Mouse (Mus musculus) MEL (cell line): Measurements from ENCODE around the gene Fam124b. TPM values are rescaled to one million over a fixed set of nuclear protein-coding genes. Genes with fewer than 3 reads are reported as not detected.

Experiments
- DNase-seq: peaks from one replicate; pipeline ENCODE4 v3.0.0; 2011; ENCODE audit warnings: low read depth, low spot score
- H3K27ac ChIP-seq: 2 replicates; pipeline ENCODE4 v1.5.1; 2012; ENCODE audit warnings: low read depth, mild to moderate bottlenecking, control low read depth, low read length, moderate library complexity; ENCODE audit not compliant: control insufficient read depth
- H3K27me3 ChIP-seq, 2 experiments: fragments of 150-350 bp in 1 of 2; sonication (generic) in 1 of 2; 2 replicates each; pipeline ENCODE4 v1.6.1; 2012; ENCODE audit warnings: low read length in 2 of 2, mild to moderate bottlenecking in 2 of 2, improper control_type of control experiment in 1 of 2, moderate library complexity in 1 of 2; ENCODE audit not compliant: insufficient read depth in 2 of 2, control insufficient read depth in 1 of 2
- H3K36me3 ChIP-seq, 2 experiments: 2 replicates each; pipeline ENCODE4 v1.6.1; 2012 to 2014; ENCODE audit warnings: low read length in 2 of 2, improper control_type of control experiment in 1 of 2, inconsistent platforms in 1 of 2, mild to moderate bottlenecking in 1 of 2; ENCODE audit not compliant: insufficient read depth in 2 of 2, control insufficient read depth in 1 of 2
- H3K4me1 ChIP-seq, 2 experiments: fragments of 150-350 bp in 1 of 2; sonication (generic) in 1 of 2; 2 replicates each; pipeline ENCODE4 v1.6.1; 2012; ENCODE audit warnings: low read length in 2 of 2, improper control_type of control experiment in 1 of 2, mild to moderate bottlenecking in 1 of 2; ENCODE audit not compliant: insufficient read depth in 2 of 2, control insufficient read depth in 1 of 2
- H3K4me3 ChIP-seq, 2 experiments: fragments of 150-350 bp in 1 of 2; sonication (generic) in 1 of 2; 2 replicates each; pipeline ENCODE4 v1.5.1; 2012; ENCODE audit warnings: low read depth in 2 of 2, low read length in 2 of 2, mild to moderate bottlenecking in 2 of 2, moderate library complexity in 2 of 2, control low read depth in 1 of 2, improper control_type of control experiment in 1 of 2; ENCODE audit not compliant: control insufficient read depth in 1 of 2, insufficient read depth in 1 of 2
- H3K79me2 ChIP-seq: 2 replicates; pipeline ENCODE4 v1.6.1; 2012; ENCODE audit warnings: mild to moderate bottlenecking, low read length, moderate library complexity; ENCODE audit not compliant: control insufficient read depth, poor library complexity, insufficient read depth
- H3K9ac ChIP-seq: 2 replicates; pipeline ENCODE4 v1.6.1; 2012; ENCODE audit warnings: low read depth, mild to moderate bottlenecking, control low read depth, low read length, moderate library complexity; ENCODE audit not compliant: control insufficient read depth, poor library complexity, severe bottlenecking
- H3K9me3 ChIP-seq: fragments of 150-350 bp; sonication (generic); replicated peaks from 2 replicates; pipeline ENCODE4 v1.6.1; 2012; ENCODE audit warnings: mild to moderate bottlenecking, low read length, improper control_type of control experiment, moderate library complexity; ENCODE audit not compliant: insufficient read depth
- CHD1 ChIP-seq: IDR thresholded peaks from 2 replicates; pipeline ENCODE4 v1.6.1; 2012; ENCODE audit warnings: low read depth, mild to moderate bottlenecking, inconsistent platforms, low read length, improper control_type of control experiment
- CHD2 ChIP-seq: IDR thresholded peaks from 2 replicates; pipeline ENCODE4 v1.6.1; 2011; ENCODE audit warnings: low read length, improper control_type of control experiment
- ELF1 ChIP-seq: IDR thresholded peaks from 2 replicates; pipeline ENCODE4 v1.6.1; 2014; ENCODE audit warnings: low read depth, mild to moderate bottlenecking, inconsistent platforms, low read length, improper control_type of control experiment, moderate library complexity
- EP300 ChIP-seq, 2 experiments: IDR thresholded peaks; 2 replicates each; pipeline ENCODE4 v1.6.1; 2011; ENCODE audit warnings: improper control_type of control experiment in 2 of 2, low read length in 2 of 2, low read depth in 1 of 2, mild to moderate bottlenecking in 1 of 2
- GABPA ChIP-seq: IDR thresholded peaks from 2 replicates; pipeline ENCODE4 v1.6.1; 2012; ENCODE audit warnings: low read depth, mild to moderate bottlenecking, inconsistent platforms, low read length, improper control_type of control experiment, moderate library complexity
- GATA1 ChIP-seq: IDR thresholded peaks from 2 replicates; pipeline ENCODE4 v1.6.1; 2011; ENCODE audit warnings: low read depth, low read length, improper control_type of control experiment
- HCFC1 ChIP-seq: IDR thresholded peaks from 2 replicates; pipeline ENCODE4 v1.6.1; 2012; ENCODE audit warnings: low read depth, mild to moderate bottlenecking, inconsistent platforms, low read length, improper control_type of control experiment, moderate library complexity
- JUND ChIP-seq: IDR thresholded peaks from 2 replicates; pipeline ENCODE4 v1.6.1; 2011; ENCODE audit warnings: low read depth, mild to moderate bottlenecking, improper control_type of control experiment, low read length
- KAT2A ChIP-seq: conservative IDR thresholded peaks from 2 replicates; pipeline ENCODE4 v1.6.1; 2012; ENCODE audit warnings: low read depth, low read length, improper control_type of control experiment, inconsistent platforms
- MAFK ChIP-seq: IDR thresholded peaks from 2 replicates; pipeline ENCODE4 v1.6.1; 2011; ENCODE audit warnings: low read depth, mild to moderate bottlenecking, low read length, improper control_type of control experiment, borderline replicate concordance
- MAX ChIP-seq: IDR thresholded peaks from 2 replicates; pipeline ENCODE4 v1.6.1; 2011; ENCODE audit warnings: low read length, improper control_type of control experiment
- MXI1 ChIP-seq: IDR thresholded peaks from 2 replicates; pipeline ENCODE4 v1.6.1; 2011; ENCODE audit warnings: mild to moderate bottlenecking, low read depth, low read length, improper control_type of control experiment
- MYB ChIP-seq: IDR thresholded peaks from 2 replicates; pipeline ENCODE4 v1.6.1; 2011; ENCODE audit warnings: mild to moderate bottlenecking, low read depth, low read length, improper control_type of control experiment
- POLR2AphosphoS2 ChIP-seq: IDR thresholded peaks from 2 replicates; pipeline ENCODE4 v1.6.1; 2011; ENCODE audit warnings: low read length, improper control_type of control experiment
- RAD21 ChIP-seq: IDR thresholded peaks from 2 replicates; pipeline ENCODE4 v1.6.1; 2011; ENCODE audit warnings: mild to moderate bottlenecking, low read depth, low read length, improper control_type of control experiment
- RCOR1 ChIP-seq: IDR thresholded peaks from 2 replicates; pipeline ENCODE4 v1.6.1; 2012; ENCODE audit warnings: low read depth, mild to moderate bottlenecking, inconsistent platforms, low read length, improper control_type of control experiment
- SIN3A ChIP-seq: IDR thresholded peaks from 2 replicates; pipeline ENCODE4 v1.6.1; 2012; ENCODE audit warnings: low read length, improper control_type of control experiment, inconsistent platforms
- SMC3 ChIP-seq: IDR thresholded peaks from 2 replicates; pipeline ENCODE4 v1.6.1; 2011; ENCODE audit warnings: low read depth, low read length, improper control_type of control experiment
- TAL1 ChIP-seq: IDR thresholded peaks from 2 replicates; pipeline ENCODE4 v1.6.1; 2012; ENCODE audit warnings: mild to moderate bottlenecking, inconsistent platforms, low read length, moderate library complexity, mixed read lengths
- UBTF ChIP-seq: IDR thresholded peaks from 2 replicates; pipeline ENCODE4 v1.6.1; 2012; ENCODE audit warnings: low read depth, mild to moderate bottlenecking, inconsistent platforms, low read length, improper control_type of control experiment, moderate library complexity, borderline replicate concordance; ENCODE audit not compliant: insufficient read depth
- USF1 ChIP-seq: IDR thresholded peaks from 2 replicates; pipeline ENCODE4 v1.6.1; 2014; ENCODE audit warnings: low read depth, mild to moderate bottlenecking, inconsistent platforms, low read length, improper control_type of control experiment, moderate library complexity
- ZC3H11A ChIP-seq: IDR thresholded peaks from 2 replicates; pipeline ENCODE4 v1.6.1; 2012; ENCODE audit warnings: low read depth, mild to moderate bottlenecking, inconsistent platforms, low read length, improper control_type of control experiment
- ZKSCAN1 ChIP-seq: IDR thresholded peaks from 2 replicates; pipeline ENCODE4 v1.6.1; 2012; ENCODE audit warnings: low read depth, mild to moderate bottlenecking, inconsistent platforms, low read length, improper control_type of control experiment, moderate library complexity
- ZMIZ1 ChIP-seq: IDR thresholded peaks from 2 replicates; pipeline ENCODE4 v1.6.1; 2012; ENCODE audit warnings: low read depth, mild to moderate bottlenecking, inconsistent platforms, low read length, improper control_type of control experiment, moderate library complexity
- ZNF384 ChIP-seq: IDR thresholded peaks from 2 replicates; pipeline ENCODE4 v1.6.1; 2012; ENCODE audit warnings: low read depth, mild to moderate bottlenecking, inconsistent platforms, low read length, improper control_type of control experiment
- polyA plus RNA-seq, 2 experiments: library from polyadenylated mRNA; stranded (reverse) in 1 of 2; unstranded in 1 of 2; fragments of >175 nt in 1 of 2; fragments of >200 nt in 1 of 2; gene quantifications; 2 replicates each; pipeline versions ENCODE4 v1.2.1 to v1.2.4; 2012; ENCODE audit warnings: low replicate concordance in 2 of 2, low read depth in 1 of 2; ENCODE audit not compliant: insufficient read length in 2 of 2, insufficient read depth in 1 of 2, missing spikeins in 1 of 2
- total RNA-seq: library from RNA; depleted of rRNA; stranded (reverse); fragments of 300-350 nt; gene quantifications from 2 replicates; pipeline ENCODE4 v1.2.3, GENCODE M21; 2012

The Fam124b gene
- total and polyA plus RNA-seq, 3 experiments, result not detected

DNA sequence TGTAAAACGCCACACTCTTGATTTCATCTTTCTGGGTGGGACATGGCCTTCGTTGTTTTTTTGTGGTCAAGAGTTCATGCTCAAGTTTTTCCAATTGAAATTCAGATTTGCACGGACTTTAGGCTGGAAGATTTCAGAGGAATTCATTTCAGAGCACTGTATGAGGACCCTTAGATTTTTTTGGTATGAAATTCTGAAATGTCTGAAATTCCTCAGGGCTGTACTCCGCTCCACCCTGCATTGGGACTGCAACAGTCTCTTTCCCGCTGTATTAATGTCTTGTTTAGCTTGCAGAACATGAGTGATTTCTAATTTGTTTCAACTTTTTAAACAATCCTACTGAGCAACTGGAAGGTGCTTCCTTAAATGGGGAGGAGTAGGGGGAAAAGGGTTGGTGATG lies 32.0 kb upstream of the Fam124b start:
- no peak for TF ChIP-seq ELF1
- TF ChIP-seq JUND, result no peak
- no peak overlapping the region for H3K4me3 ChIP-seq
- no peak overlapping the region for H3K9ac ChIP-seq
- no peaks in the 10 kb centered on the region; a peak in 2 of 4 replicates for H3K27me3 ChIP-seq
- DNase-seq, result no peak
- no peaks in the 10 kb centered on the region for H3K79me2 ChIP-seq
- no peak overlapping the region for H3K27ac ChIP-seq
- no peaks in the 10 kb centered on the region for H3K36me3 ChIP-seq
- no peaks in the 10 kb centered on the region for H3K9me3 ChIP-seq
- no peaks in the 10 kb centered on the region for H3K4me1 ChIP-seq

DNA sequence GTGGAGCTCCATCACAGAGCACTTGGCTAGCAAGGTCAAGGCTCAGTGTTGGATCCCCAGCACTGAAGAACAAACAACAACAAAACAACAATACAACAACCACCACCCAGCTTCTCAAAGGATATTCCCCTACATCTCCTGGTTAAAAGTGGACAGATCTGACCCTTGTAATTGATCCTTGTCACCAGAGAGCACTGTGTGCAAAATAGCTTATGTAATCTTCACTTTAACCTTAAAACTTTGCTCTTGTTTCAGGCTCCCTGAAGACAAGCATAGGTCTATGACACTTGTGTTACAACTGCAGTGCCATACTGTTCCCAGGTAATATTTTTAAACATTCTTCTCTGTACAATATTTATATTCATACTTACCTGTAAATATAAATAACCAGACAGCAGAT lies 28.9 kb upstream of the Fam124b start:
- Histone ChIP-seq H3K79me2 (no peaks in the 10 kb centered on the region), H3K4me3 (no peak overlapping the region), H3K4me1 (no peaks in the 10 kb centered on the region), H3K36me3 (no peaks in the 10 kb centered on the region), H3K27me3 (no peaks in the 10 kb centered on the region; a peak in 2 of 4 replicates), H3K27ac (no peak overlapping the region), H3K9ac (no peak overlapping the region), H3K9me3 (no peaks in the 10 kb centered on the region)
- DNase-seq, result no peak
- no peak for TF ChIP-seq ZMIZ1
- TF ChIP-seq SIN3A, result no peak
- no peak for TF ChIP-seq UBTF
- TF ChIP-seq HCFC1, result no peak
- no peak for TF ChIP-seq MXI1
- no peak for TF ChIP-seq CHD2
- TF ChIP-seq USF1, result no peak
- TF ChIP-seq ELF1, result no peak
- TF ChIP-seq POLR2AphosphoS2, result no peak
- TF ChIP-seq ZKSCAN1, result no peak
- no peak for TF ChIP-seq TAL1
- TF ChIP-seq RCOR1, result no peak
- TF ChIP-seq GABPA, result no peak
- TF ChIP-seq MYB, result no peak
- TF ChIP-seq MAFK, result no peak
- no peak for TF ChIP-seq MAX

DNA sequence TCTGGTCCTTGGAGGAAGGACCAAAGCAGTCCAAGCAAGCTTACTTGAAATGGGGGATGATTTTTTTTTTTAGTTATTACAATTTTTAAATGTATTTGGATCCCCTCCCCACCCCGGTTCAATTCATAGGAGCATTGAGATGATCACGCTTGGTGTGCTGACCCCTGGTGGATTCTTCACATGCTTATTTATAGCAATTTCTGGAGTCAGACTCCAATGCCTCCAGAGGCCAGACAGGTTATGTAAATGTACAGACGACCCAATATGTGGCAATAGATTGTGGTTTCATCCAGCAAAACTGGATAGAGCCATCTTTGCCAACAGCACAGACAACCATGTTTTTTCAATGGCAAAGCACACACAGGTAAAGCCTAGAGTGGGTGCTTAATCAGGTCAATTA lies 25.9 kb upstream of the Fam124b start:
- H3K27me3 ChIP-seq, result no peaks in the 10 kb centered on the region
- no peaks in the 10 kb centered on the region for H3K4me1 ChIP-seq
- no peak for DNase-seq
- H3K4me3 ChIP-seq, result no peak overlapping the region
- H3K9me3 ChIP-seq, result no peaks in the 10 kb centered on the region
- H3K79me2 ChIP-seq, result no peaks in the 10 kb centered on the region
- TF ChIP-seq GATA1, result no peak
- no peak for TF ChIP-seq KAT2A
- no peak for TF ChIP-seq ZC3H11A
- no peak for TF ChIP-seq ZNF384
- no peak for TF ChIP-seq SMC3
- TF ChIP-seq SIN3A, result no peak
- no peak for TF ChIP-seq MXI1
- TF ChIP-seq RAD21, result no peak
- no peak for TF ChIP-seq CHD1
- TF ChIP-seq EP300 (IDR thresholded peaks at IDR 0.05; ENCODE audit: low read depth in 1 of 2, low read length in 2 of 2), result no peak
- no peak for TF ChIP-seq JUND
- no peaks in the 10 kb centered on the region for H3K36me3 ChIP-seq
- no peak overlapping the region for H3K9ac ChIP-seq
- H3K27ac ChIP-seq, result no peak overlapping the region
